Mouse (Mus musculus) urinary bladder, postnatal 25 days (tissue): ENCODE results near the gene Dlat.
"Not testable (repeated sequence)": the region's sequence is repeated elsewhere in the genome, so short reads cannot be mapped to it uniquely, and the experiment has no call there.

Experiments
- DNase-seq: peaks from one replicate; pipeline ENCODE4 v3.0.0; 2022; ENCODE audit warnings: low spot score

Dlat gene

DNA sequence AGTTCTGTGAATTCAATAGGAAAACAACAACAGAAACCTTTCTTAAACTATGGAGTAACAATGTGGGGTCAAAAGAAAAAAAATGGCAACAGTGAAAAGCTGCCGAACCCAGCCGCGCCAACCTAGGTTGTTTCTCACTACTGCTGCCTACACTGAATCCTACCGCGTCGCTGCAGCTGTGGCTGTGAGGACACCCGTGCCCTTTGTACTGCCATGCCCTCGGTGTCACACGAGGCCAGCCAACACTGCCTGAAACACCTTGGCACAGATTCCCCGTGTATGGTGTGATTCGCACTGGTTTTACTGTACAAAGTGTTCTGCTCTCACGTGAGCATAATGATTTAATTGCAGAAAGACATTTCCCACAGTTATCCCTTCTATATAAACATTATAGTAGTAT is 851 bp upstream of the Dlat start:
- DNase-seq, result no peak

DNA sequence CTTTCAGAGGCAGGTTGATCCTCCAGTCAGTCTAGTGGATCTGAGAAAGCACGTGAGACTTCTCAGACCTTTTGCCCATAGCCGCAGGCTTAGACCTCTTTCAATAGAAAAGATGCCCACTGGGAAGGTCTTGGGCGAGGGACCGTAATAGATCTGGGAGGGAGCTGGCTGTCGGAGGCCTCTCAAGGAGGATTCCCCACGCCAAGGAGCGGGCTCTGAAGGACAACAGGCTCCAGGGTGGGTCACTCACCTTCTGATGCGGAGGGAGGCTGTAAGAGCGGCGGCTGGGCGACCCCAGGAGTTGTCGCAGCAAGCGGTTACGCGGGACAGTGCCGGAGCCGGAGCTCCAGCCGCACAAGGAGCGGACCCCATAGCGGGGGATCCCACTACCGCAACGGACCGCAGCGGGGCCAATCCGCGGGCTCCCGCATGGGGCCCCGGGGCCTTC is 615 bp downstream of the Dlat start:
- peak; percentile 31 for DNase-seq

DNA sequence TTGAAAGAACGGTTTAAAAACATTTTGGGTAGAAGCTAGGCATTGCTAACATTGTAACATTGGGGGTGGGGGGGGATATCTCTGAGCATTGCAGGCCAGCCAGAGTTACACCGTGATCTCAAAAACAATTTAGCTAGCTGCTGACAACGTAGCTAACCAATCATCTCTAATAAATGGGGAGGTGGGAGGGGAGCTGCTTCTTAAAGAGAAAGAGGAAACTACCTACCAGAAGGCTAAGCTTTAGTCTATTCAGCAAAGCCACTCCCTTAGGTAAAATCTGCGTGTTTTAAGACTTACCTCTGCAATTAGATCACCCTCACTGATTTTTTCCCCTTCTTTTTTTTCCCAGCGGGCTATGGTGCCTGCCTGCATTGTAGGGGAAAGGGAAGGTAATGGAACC is 1.2 kb downstream of the Dlat start:
- DNase-seq, result no peak

DNA sequence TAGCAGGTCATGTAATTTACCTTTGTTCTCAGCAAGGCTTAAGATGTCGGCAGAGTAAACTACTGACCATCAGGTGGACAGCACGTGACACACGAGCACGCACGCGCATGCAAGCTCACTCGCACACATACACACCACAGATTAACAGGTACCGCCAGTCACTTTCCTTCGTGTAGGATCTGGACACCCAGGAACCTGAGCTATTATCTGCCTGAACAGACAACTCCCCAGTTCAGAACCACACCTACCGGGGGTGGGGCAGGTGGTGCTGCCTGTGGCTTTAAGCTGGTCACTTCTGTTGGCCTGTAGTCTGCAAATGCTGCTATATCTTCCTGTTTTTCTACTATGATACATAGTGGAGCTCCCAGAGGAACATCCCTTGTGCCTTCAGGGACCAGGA is 9.1 kb downstream of the Dlat start:
- DNase-seq, result no peak

DNA sequence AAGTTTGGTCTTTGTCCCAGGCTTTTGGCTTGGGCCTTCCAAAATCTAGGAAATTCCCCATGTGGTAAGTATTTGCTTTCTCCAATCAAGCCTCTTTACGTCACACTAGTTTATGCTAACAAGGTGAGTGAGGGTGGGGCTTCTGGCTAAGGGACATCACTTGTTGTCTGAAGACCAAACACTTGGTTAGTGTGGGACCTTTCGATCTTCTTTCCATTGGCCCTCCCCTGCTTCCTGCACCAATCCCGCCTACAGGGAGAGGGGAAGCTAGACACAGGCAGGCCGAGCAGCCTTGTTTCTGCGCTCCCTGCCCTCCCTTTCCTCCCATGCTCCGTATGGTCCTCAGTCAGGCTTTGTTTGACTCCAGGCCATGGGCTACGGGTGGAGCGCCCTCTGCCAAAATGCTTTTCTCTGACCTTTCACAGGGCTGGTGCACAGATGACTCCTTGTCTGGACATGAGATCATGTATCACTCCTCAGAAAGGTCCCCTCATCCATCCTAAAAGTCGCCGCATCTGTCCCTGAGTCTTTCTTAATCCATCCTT is 12.7 kb downstream of the Dlat start:
- no peak for DNase-seq

DNA sequence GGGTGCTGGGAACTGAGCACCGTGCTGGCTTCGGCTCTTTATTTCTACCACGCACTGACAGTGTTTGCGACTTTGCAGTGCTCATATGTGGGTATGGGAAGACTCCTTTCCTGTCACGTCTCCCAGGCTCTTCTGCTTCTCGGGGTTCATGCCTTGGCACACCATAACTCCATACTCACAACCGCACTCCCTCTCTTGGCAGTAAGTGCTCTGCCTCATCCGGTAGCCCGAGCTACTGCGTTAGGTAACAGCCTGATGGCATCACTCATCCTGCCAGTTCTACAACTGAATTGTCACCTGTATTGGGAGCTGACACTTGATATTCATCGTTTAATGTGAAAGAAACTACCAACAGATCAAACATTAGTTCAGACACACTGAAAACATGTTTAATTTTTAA is 25.3 kb downstream of the Dlat start:
- DNase-seq, result no peak

DNA sequence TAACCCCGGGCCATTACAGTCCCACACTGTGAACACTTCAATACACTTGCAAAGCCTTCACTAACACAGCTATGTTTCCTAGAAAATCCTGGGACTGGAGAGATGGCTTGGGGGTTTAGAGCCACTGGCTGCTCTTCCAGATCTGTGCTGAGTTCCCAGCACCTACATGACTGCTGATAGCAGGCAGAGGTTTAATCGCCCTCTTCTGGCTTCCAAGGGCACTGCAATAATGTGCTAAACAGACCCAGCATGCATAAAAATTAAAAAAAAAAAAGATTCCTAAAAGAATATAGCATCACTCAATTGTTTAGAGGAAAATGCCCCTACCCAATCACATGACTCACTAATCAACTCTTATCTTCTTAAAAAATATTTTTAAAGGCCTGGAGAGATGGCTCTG is 26.5 kb downstream of the Dlat start:
- DNase-seq, result no peak

DNA sequence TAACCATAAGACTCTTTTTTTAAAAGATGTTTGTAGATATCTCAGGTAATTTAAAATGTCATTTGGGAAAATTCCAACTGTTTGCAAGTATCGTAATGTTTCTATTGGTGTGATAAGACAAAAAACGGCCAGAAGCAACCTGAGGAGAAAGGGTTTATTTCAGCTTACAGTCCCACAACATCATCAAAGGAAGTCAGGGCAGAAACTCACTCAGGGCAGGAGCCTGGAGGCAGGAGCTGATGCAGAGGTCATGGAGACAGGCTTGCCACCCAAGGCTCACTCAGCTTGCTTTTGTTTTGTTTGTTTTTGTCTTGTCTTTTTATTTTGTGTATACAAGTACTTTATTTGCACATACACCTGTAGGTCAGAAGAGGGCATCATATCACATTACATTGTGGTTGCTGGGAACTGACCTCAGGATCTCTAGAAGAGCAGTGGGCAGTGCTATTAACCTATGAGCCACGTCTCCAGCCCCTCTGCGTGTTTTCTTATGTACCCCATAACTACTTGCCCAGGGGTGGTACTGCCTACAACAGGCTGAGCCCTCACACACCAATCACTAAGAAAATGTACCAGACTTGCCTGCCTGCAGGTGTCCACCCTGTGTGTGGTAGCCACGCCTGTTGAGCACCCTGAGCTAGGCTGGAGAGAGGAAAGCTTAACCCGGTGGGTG is 27.4 kb downstream of the Dlat start:
- DNase-seq, result no peak

DNA sequence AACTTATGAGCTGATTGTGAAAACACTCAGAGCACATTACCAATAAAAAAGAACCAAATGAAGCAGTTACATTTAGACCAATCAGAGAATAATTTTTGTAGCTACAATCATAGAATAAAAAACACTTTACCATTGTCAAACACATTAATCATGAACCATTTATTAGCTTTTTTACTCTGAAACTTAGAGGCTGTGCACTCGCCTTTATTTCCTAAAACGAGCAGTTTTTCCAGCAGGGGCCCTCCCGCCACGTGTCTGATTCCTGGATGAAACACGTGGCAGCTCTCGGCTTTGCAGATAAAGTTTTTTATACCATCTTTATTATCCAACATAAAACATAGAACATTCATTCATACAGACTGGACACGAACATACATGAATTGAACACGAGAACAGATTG is 28.7 kb downstream of the Dlat start:
- not testable (repeated sequence) for DNase-seq

DNA sequence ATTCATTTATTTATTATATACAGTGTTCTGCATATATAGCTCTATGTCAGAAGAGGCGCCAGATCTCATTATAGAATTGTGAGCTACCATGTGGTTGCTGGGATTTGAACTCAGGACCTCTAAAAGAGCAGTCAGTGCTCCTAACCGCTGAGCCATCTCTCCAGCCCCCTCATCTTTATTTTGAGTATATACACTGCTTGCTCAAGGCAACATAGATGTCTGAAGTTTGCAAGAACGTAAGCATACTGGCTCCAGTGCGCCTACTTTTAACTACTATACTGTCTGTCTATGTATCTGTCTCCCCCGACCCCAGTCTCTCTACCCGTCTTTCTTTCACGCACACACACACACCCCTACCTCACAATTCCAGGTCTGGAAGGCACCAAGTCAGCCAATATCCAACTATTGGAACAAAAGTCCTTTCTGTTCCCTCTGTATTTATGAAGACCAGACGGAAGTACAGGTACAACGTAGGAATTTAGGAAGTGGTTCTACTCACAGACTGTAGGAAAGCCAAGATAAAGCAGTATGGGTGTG is 41.7 kb downstream of the Dlat start:
- no peak for DNase-seq

DNA sequence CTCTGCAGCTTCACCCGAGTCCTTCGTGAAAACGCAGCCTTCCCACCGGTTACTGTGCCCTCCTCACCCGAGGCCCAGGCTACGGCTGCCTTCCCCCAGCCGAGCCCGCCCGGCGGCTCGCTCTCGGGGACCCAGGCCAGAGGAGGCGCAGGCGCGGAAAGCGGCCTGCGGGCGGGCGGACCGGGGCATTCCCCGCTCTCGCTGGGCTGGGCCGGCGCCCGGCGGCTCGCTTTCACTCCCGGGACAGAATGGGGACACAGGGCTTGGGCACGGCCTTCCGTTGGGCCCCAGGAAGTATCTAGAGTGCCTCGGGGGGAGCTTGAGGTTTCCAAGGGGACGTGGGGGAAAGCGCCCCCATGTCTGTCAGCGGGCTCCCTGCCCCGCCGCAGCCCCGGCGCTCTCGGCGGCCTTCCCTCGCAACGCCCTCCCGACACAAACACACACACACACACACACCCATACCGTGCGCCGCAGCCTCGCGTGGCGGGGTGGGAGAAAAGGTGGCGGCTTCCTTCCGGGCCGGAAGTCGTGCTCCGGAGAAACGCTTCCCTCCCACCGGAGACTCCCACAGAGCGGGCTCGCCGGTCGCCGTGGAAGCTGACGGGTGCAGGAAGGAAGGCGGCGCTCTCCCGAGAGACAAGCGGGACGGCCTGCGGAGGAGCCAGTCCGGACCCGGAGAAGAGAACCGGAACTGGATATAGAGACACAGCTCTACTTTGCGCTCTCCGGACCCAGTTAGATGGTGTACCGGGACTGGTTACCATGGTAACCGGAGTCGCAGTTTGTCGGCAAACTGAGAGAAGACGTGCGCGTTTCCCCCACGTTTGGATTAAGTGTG is 42.6 kb downstream of the Dlat start, which contains the start of the genes Pih1d2 and Nkapd1:
TSS of gene Pih1d2 (plus strand) at position 556 of the 838 bp plus-strand sequence.
TSS of gene Nkapd1 (minus strand) at position 699 of the 838 bp plus-strand sequence.
- peak; percentile 87 for DNase-seq

DNA sequence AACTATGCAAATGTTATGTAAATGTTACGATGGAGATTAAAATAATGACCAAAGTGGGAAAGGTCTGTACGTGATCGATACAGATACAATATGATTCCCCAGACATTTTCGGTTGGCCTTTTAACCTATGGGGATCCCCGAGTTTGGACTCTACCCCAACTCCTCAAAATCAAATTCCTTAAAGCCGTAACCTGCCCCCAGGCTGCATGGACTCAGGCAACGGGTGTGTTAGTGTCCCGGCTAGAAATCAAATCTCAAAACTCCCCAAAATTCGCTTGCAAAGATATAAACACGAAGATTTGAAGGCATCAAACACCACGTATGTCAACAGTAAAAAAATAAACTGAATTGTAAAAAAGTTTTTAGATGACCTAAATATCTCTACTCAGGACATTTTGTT is 43.4 kb downstream of the Dlat start:
- no peak for DNase-seq

DNA sequence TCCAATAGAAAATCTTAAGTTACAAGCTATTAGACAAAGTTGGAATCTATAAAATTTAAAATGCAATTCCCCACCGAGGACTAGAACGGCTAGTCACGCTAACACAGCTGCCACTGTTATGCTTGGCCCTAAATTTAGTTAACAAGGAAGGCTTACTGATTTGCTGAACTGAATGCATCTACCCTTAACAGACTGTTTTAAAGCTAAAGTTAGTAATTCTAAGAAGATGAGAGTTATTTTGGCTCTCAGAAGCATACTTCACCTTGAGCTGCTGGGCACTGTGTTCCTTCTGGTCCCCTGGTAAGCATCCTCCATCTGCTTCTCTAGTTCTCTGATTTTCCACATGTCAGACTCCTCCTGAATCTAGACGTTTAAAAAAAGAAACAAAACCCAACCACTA is 47.5 kb downstream of the Dlat start:
- no peak for DNase-seq

DNA sequence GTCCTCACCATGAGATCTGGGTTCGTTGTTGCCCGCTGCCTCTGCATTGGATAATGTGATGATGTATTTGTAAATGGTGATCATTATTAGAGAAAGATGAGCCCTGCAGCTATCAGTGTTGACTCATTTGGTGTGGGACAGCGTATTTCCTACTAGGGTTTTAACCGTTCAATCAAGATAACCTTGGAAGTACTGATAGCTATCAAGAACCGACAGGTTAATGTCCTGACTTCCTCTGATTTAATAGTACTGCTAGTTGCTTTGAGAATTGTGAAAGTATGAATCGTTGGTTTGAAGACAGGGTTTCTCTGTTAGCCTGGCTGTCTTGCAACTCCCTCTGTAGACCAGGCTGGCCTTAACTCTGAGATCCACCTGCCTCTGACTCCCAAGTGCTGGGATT is 55.2 kb downstream of the Dlat start:
- no peak for DNase-seq

DNA sequence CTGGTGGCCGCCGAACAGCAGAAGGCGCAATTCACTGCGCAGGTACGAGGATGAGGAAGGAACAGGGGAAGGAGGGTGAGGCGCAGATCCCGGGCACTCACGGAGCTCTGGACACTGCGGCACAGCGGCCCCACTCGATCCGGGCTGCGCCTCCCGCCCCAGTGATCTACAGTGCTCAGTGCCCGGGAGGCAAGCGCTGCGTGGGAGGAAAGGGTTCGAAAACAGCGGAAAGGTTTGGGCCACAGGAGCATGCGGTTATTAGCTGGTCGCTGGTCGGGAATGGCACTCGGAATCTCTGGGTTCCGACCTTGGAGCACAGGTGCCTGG is 55.6 kb downstream of the Dlat start:
- no peak for DNase-seq

DNA sequence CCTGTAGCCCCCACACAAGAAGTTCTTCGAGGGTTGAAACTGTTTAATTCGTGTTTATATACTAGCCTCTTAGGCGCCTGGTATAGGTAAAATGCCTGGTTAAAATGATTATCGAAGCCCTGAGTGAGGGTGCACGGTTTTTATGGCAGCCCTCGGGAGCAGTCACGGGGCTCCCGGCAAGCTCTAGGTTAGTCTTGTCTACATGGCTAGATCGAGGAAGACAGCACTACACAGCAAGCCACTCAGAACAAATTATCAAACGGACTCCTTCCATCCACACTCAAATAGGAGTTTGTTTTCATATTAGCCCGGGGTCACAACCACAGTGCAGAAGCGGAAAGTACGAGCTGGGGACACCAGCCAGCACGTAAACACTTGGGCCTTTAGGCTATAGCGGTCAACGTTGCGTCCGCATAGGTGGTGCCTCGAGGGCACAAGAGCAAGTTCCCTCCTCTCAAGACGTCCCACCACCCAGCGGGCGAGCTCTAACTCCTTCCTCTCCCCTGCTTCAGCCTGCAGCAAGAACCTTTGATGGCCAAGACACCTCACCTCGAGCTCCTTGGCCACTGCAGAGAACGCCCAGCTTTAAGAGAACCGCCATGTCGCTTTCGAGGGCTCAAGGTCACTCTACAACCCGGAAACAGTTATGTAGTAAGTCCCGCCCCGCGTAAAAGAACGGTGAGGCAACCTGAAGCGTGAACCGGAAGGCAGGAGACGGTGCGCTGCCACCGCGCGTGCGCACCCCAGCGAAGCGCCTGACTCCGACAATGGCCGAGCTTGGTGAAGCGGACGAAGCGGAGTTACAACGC is 56.2 kb downstream of the Dlat start, which contains the start of the genes Sdhd and Timm8b:
TSS of gene Sdhd (minus strand) at position 624 of the 809 bp plus-strand sequence.
TSS of gene Timm8b (plus strand) at position 722 of the 809 bp plus-strand sequence.
- peak; percentile 87 for DNase-seq

DNA sequence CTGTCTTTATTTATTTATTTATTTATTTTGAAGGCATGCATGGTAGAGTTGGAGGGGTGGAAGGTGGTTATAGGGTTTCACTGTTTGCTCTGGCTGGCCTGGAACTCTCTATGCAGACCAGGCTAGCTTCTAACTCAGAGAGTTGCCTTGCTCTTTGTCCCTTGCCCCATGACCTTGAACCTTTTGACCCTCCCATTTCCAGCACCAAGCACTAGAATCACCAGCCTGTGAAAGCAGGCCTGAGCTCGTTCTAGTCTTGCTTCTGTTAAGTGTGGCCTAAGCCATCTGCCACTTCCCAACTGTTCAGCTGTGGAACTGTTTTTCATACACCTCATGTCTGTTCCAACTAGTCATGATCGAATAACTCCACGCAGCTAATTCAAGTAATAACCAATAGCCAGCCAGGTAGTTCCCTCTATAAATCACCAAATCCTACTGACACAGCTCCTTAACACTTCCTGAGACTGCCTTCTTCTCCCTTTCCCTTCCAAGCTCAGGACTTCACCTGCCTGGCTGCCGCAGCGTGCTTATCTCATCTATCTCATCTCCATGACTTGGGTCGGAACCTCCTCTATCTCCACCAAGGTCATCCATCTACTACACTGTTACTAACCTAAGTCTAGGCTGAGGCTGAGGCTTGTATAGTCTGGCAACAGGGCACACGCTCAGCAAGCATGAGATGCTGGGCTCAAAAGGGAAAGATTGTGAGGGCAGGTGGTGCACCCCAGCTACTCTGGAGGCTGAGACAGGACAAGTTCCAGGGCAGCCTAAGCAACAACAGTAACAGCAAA is 57.3 kb downstream of the Dlat start:
- no peak for DNase-seq

DNA sequence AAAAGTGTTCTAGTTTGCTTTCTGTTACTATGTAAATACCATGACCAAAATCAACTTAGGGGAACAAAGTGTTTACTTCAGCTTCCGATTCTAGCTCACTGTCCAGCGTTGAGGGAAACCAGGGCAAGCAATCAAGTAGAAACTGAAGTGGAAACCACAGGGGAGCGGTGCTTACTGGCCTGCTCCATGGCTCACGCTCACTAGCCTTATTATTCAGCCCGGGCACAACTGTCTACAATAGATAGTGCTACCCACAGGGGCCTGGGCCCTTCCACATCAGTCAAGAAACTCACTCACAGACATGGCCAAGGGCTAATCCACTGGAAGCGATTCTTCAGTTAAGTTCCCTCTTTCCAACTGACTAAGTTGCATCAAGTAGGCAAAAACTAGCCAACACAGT is 58.0 kb downstream of the Dlat start:
- no peak for DNase-seq

DNA sequence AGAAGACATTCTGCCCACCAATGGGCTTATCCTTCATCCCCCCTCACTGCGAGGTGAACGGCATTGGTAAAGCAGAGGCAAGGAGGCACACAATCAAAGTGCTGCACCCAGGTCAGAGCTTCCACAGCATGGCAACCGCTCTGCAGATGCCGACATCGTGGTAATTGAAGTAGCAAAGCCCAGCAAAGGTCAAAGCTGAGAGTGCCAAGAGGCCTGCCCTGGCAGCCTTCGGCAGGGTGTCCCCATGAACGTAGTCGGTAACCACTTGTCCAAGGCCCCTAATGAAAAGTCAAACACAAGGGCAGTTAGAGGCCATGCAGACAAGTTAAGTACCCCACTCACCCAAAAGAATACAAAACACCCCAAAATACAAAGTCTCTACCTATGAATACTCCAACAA is 62.6 kb downstream of the Dlat start:
- no peak for DNase-seq

DNA sequence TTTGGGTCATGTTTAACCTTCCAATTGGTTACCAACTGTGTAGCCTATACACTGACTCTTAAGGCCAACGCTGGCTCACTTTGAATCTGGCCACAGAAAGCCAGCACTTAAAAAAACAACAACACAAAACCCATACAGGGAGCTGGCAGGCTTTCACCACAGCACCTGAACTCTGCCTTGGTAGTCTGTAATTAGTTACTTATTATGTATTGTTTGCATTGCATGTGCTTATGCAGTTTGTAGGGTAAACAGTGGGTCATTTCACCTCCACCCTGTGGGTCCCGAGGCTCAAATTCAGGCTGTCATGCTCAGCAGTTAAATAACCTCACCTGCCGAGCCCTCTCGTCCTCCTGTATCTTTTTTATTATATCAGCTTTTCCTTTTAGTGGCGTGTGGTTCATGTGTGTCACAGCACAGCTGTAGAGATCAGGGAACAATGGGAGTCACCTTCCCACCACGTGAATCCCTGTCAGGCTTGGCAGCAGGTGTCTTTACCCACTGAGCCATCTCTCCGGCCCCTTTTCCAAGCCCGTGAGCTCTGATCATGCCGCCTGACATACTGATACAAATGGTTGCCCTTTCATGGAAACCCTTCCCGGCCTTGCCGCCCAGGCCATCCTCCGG is 64.7 kb downstream of the Dlat start:
- no peak for DNase-seq

DNA sequence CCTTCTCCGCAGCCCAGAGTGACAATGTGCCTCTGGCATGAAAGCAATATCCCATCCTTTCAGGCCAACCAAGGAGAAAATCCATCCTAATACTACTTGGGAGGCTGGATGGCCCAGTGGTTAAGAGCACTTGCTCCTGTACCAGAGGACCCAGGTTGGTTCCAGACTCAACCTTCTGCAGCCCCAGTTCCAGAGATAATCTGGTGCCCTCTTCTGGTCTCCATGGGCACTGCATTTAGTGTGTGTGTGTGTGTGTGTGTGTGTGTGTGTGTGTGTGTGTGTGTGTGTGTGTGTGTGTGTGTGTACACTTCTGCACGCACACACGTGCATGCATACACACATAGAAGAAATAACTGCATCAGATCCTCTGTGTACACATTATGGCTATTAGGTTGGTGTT is 66.0 kb downstream of the Dlat start:
- no peak for DNase-seq
